Mouse (Mus musculus): Measurements from ENCODE around the gene Gm6676. TPM values are rescaled to one million over a fixed set of nuclear protein-coding genes. Genes with fewer than 3 reads are reported as not detected.
A peak's percentile ranks its signal among the peaks of the same experiment; 100 is the strongest.
"Not testable (repeated sequence)": the region's sequence is repeated elsewhere in the genome, so short reads cannot be mapped to it uniquely, and the experiment has no call there.

Gene Gm6676
- not detected in 2 replicates for polyA plus RNA-seq (2014; fragmentation: Nextera tagmentation; extraction: Ambion mirVana)

DNA sequence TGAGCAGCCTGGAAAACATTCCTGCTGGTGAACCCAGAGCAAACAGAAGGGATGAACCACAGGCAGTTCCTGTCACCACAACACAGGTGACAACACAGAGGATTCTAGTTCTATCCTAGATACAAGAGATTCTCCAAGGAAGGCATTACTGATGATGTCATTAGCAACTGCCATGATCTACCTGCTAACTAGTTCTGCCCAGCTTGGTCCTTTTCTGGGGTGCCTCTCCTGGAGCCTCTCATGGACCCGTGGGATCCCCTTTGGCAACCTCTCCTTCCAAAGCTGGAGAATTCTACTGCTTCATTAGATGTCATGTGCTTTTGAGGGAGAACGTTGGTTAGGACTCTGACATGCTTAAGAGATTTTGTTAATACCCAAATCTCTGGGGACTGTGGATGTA, at the start of gene Gm6676:
Gene Gm6676 (minus strand): TSS at position 101 of the 400 bp plus-strand sequence.
- H3K4me3 ChIP-seq (ENCODE audit: low read depth, low read length); H3K4me1 ChIP-seq (ENCODE audit: control insufficient read depth, insufficient read depth, low read length); H3K9ac ChIP-seq (ENCODE audit: low read depth, low read length); ATAC-seq (ENCODE audit: low read depth); H3K9me3 ChIP-seq (ENCODE audit: control insufficient read depth, low read length); H3K36me3 ChIP-seq (ENCODE audit: control insufficient read depth, insufficient read depth, low read length); H3K4me2 ChIP-seq (ENCODE audit: low read depth, low read length); H3K27me3 ChIP-seq (replicated peaks; ENCODE audit: control insufficient read depth, insufficient read depth, low read length); H3K27ac ChIP-seq (replicated peaks; ENCODE audit: low read depth, low read length); DNase-seq (ENCODE audit: low spot score): not testable (repeated sequence)
- no CpG with 5 or more reads among the region's 2 CpGs for WGBS

DNA sequence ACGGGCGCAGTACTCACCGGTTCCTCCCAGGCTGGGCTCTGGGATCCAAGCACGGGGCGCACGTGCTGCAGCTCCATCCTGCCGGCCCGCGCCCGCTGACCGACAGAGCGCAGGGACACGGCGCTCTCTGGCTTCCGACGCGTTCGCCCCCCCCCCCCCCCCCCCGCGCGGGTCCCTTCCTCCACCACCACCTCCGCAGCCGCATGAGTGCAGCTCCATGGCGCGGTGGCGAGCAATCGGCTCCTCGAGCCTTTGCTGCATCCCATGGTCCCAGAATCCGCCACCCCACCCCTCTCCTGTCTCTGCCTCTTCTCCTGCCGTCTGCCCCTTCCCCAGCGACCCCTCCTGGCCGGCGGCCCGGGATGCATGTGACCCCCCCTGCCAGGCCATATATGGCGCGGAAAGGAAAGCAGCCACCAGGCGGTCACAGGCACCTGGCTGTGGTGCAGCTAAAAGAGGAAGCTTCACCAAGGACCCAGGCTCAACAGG, 49.3 kb upstream of the Gm6676 start, which contains the start of gene Gm3512:
Gene Gm3512 (minus strand): TSS at position 51 of the 489 bp plus-strand sequence.
- not testable (repeated sequence) for H3K4me3 ChIP-seq (ENCODE audit: low read depth, low read length); ATAC-seq (ENCODE audit: low read depth); H3K4me1 ChIP-seq (ENCODE audit: control insufficient read depth, insufficient read depth, low read length); H3K27ac ChIP-seq (replicated peaks; ENCODE audit: low read depth, low read length); H3K36me3 ChIP-seq (ENCODE audit: control insufficient read depth, insufficient read depth, low read length); DNase-seq (ENCODE audit: low spot score); H3K9me3 ChIP-seq (ENCODE audit: control insufficient read depth, low read length); H3K4me2 ChIP-seq (ENCODE audit: low read depth, low read length); H3K9ac ChIP-seq (ENCODE audit: low read depth, low read length); H3K27me3 ChIP-seq (replicated peaks; ENCODE audit: control insufficient read depth, insufficient read depth, low read length)
- no CpG with 5 or more reads among the region's 37 CpGs for WGBS

GRCm38 (mm10) chr14:7105124-7105802, 19.9 kb downstream of the Gm6676 start:
- WGBS, result no CpG with 5 or more reads among the region's 54 CpGs
- peak overlapping the region; percentile 50 for H3K4me2 ChIP-seq (ENCODE audit: low read depth, low read length)
- H3K27ac ChIP-seq (replicated peaks; ENCODE audit: low read depth, low read length); H3K9me3 ChIP-seq (ENCODE audit: control insufficient read depth, low read length); H3K4me1 ChIP-seq (ENCODE audit: control insufficient read depth, insufficient read depth, low read length); H3K36me3 ChIP-seq (ENCODE audit: control insufficient read depth, insufficient read depth, low read length); H3K27me3 ChIP-seq (replicated peaks; ENCODE audit: control insufficient read depth, insufficient read depth, low read length): not testable (repeated sequence)
- ATAC-seq (ENCODE audit: low read depth) (0 out of 2 replicates have a peak, but pooled peaks have one; percentile 41), DNase-seq (ENCODE audit: low spot score) (peak; percentile 3)
- H3K4me3 ChIP-seq (ENCODE audit: low read depth, low read length), result peak overlapping the region; percentile 38
- H3K9ac ChIP-seq (ENCODE audit: low read depth, low read length), result peak overlapping the region; percentile 59; the same call in 1 of the 2 replicates

GRCm38 (mm10) chr14:7100521-7100920, 24.7 kb downstream of the Gm6676 start, which contains the start of gene Gm3696:
Gene Gm3696, minus strand, starts transcription at chr14:7100621.
- not testable (repeated sequence) for H3K4me3 ChIP-seq (ENCODE audit: low read depth, low read length); H3K4me2 ChIP-seq (ENCODE audit: low read depth, low read length); ATAC-seq (ENCODE audit: low read depth); H3K27ac ChIP-seq (replicated peaks; ENCODE audit: low read depth, low read length); H3K36me3 ChIP-seq (ENCODE audit: control insufficient read depth, insufficient read depth, low read length); H3K4me1 ChIP-seq (ENCODE audit: control insufficient read depth, insufficient read depth, low read length); H3K9me3 ChIP-seq (ENCODE audit: control insufficient read depth, low read length); DNase-seq (ENCODE audit: low spot score); H3K9ac ChIP-seq (ENCODE audit: low read depth, low read length); H3K27me3 ChIP-seq (replicated peaks; ENCODE audit: control insufficient read depth, insufficient read depth, low read length)
- WGBS, result 94% methylated on average over 1 of the region's 3 CpGs

Other genes starting within 250 kb of the Gm6676 start
- 0.97 and 1.3 TPM in 2 replicates for gene Gm3667, start 235.4 kb downstream of the Gm6676 start, polyA plus RNA-seq (2014; fragmentation: Nextera tagmentation; extraction: Ambion mirVana)
- not detected in 2 replicates for gene Gm6356, start 151.6 kb downstream of the Gm6676 start, polyA plus RNA-seq (2014; fragmentation: Nextera tagmentation; extraction: Ambion mirVana)
- 0.54 and 0.60 TPM in 2 replicates for gene Gm10406, start 98.0 kb downstream of the Gm6676 start, polyA plus RNA-seq (2014; fragmentation: Nextera tagmentation; extraction: Ambion mirVana)
- gene Gm3685, start 80.4 kb downstream of the Gm6676 start, polyA plus RNA-seq (2014; fragmentation: Nextera tagmentation; extraction: Ambion mirVana), result not detected in 2 replicates
- 1.1 and 1.2 TPM in 2 replicates for gene Gm3696, start 24.8 kb downstream of the Gm6676 start, polyA plus RNA-seq (2014; fragmentation: Nextera tagmentation; extraction: Ambion mirVana)
- gene Gm3512, start 49.1 kb upstream of the Gm6676 start, polyA plus RNA-seq (2014; fragmentation: Nextera tagmentation; extraction: Ambion mirVana), result 3.0 and 3.8 TPM in 2 replicates
- not detected in 2 replicates for gene Gm16434, start 69.1 kb upstream of the Gm6676 start, polyA plus RNA-seq (2014; fragmentation: Nextera tagmentation; extraction: Ambion mirVana)
- not detected in 2 replicates for gene Gm3727, start 139.3 kb upstream of the Gm6676 start, polyA plus RNA-seq (2014; fragmentation: Nextera tagmentation; extraction: Ambion mirVana)
- 0.40 and 0.88 TPM in 2 replicates for gene Gm3739, start 189.6 kb upstream of the Gm6676 start, polyA plus RNA-seq (2014; fragmentation: Nextera tagmentation; extraction: Ambion mirVana)
- not detected in 2 replicates for gene Gm5797, start 207.0 kb upstream of the Gm6676 start, polyA plus RNA-seq (2014; fragmentation: Nextera tagmentation; extraction: Ambion mirVana)
- gene Gm8374, start 239.7 kb upstream of the Gm6676 start, polyA plus RNA-seq (2014; fragmentation: Nextera tagmentation; extraction: Ambion mirVana), result not detected in 2 replicates